Mouse (Mus musculus): ENCODE results near the gene Iglon5. TPM values are rescaled to one million over a fixed set of nuclear protein-coding genes. Genes with fewer than 3 reads are reported as not detected.

Gene Iglon5
- polyA plus RNA-seq, 1 experiment from 2014 or later, result not detected

DNA sequence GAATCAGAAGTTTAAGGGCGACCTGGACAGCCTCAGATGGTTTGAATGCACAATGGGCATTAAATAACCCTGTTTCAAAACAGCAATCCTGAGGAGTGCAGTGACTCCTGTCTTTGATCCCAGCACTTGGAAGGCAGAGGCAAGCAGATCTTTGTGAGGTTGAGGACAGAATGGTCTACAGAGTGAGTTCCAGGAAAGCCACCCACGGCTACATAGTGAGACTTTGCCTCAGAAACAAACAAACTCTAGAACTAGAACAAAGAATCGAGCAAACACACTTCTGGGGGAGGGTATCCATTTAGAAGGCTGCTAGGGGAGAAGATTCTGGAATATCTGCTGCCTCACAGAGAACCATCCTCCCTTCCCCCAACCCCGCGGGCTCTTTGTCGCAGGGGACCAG, 49.4 kb downstream of the Iglon5 start, which contains the start of gene Cldnd2:
Gene Cldnd2, plus strand, starts transcription at position 301 of the 400 bp plus-strand sequence.
- Histone ChIP-seq H3K4me2 (ENCODE audit: low read depth, low read length) (peak within 1 kb of the TSS; percentile 26; the same call in 1 of the 2 replicates), H3K27me3 (ENCODE audit: insufficient read depth, low read length) (no peaks in the 10 kb centered on the region), H3K27ac (ENCODE audit: low read depth) (peak within 1 kb of the TSS; percentile 18; the same call in 1 of the 2 replicates), H3K9ac (replicated peaks) (no peak within 1 kb of the TSS; the same call in 1 of the 2 replicates), H3K4me1 (ENCODE audit: insufficient read depth) (peaks cover 47% of the 10 kb centered on the region), H3K36me3 (replicated peaks; ENCODE audit: insufficient read depth, low read length) (no peaks in the 10 kb centered on the region), H3K9me3 (ENCODE audit: low read length) (no peaks in the 10 kb centered on the region), H3K4me3 (ENCODE audit: low read depth, low read length) (no peak within 1 kb of the TSS)
- WGBS (ENCODE audit: insufficient replicate concordance), result 65% methylated on average over 6 of the region's 6 CpGs
- TF ChIP-seq CTCF (IDR thresholded peaks at IDR 0.05; ENCODE audit: low read depth) (no peak), EP300 (IDR thresholded peaks at IDR 0.05; ENCODE audit: low read depth) (no peak)
- DNase-seq, result no peak
- ATAC-seq, result no peak

DNA sequence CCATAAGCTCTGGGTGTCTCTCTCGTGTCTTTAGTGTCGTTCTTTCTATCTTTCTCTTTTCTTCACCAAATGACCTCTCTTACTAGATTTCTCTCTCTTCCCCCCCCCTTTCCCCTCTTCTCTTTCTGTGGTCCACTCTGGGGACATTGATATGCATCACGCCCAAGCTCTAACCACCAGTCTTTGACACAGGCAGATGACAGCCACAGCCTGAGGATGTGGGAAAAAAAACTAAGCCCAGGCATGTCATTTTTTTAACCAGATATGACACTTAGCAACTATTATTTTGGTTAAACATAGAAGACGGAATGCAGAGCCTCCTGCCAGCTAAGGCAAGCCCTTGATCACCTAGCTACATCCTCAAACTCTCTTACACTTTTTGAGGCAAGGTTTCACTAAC, 51.3 kb downstream of the Iglon5 start:
- Histone ChIP-seq H3K9ac (replicated peaks) (no peak overlapping the region), H3K4me3 (ENCODE audit: low read depth, low read length) (no peak overlapping the region), H3K4me2 (ENCODE audit: low read depth, low read length) (no peak overlapping the region), H3K9me3 (ENCODE audit: low read length) (no peaks in the 10 kb centered on the region), H3K27ac (ENCODE audit: low read depth) (no peak overlapping the region), H3K36me3 (replicated peaks; ENCODE audit: insufficient read depth, low read length) (no peaks in the 10 kb centered on the region), H3K27me3 (ENCODE audit: insufficient read depth, low read length) (no peaks in the 10 kb centered on the region), H3K4me1 (ENCODE audit: insufficient read depth) (peaks cover 37% of the 10 kb centered on the region)
- DNase-seq (no peak), ATAC-seq (no peak)
- WGBS (ENCODE audit: insufficient replicate concordance), result 47% methylated on average over 4 of the region's 4 CpGs
- TF ChIP-seq EP300 (IDR thresholded peaks at IDR 0.05; ENCODE audit: low read depth), result no peak
- no peak for TF ChIP-seq CTCF (IDR thresholded peaks at IDR 0.05; ENCODE audit: low read depth)

DNA sequence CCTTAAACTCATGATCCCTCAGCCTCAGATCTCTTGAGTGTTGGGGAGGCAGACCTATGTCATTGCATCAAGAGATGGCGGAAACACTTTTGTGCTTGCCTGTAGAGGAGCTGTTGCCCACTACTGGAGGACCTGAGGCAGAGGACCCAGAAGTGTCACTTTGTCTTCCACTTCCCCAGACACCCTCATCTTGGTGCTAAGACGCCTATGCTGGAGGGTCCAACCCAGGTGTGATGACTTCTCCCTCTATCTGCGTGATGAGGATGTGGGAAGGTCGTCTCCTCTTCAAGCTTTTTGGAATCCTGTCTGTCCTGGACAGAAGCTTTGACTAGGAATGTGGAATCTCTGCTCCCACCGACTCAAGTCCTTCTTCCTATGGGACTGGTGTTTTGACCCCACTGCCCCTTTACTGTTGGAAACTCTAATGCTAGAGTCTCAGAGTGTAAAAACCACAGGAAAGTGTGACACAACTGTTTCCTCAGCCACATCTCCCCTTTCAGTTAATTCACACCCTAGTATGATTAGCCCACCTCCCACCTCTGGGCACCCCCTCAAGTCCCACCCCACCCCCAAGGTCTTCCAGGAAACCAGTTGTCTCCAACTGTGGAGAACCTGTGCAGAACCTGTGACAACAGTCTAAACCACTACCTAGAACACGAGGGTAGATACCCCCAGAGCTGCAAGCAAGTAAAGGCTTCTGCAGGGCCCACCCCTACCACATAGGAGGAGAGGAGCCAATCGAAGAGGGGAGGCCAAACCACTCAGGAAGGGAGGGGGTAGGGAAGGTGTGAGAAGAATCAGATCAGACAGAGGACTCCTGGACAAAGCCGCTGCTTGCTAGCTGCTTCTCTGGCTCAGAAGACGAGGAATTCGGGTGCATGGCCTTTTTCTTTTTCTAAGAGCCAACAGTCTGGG, 53.3 kb downstream of the Iglon5 start, which contains the start of gene Nkg7:
Gene Nkg7, plus strand, starts transcription at position 733 of the 915 bp plus-strand sequence.
- no peak within 1 kb of the TSS for H3K27ac ChIP-seq (ENCODE audit: low read depth)
- H3K27me3 ChIP-seq (ENCODE audit: insufficient read depth, low read length), result no peaks in the 10 kb centered on the region
- H3K4me1 ChIP-seq (ENCODE audit: insufficient read depth), result peaks cover 20% of the 10 kb centered on the region
- H3K9me3 ChIP-seq (ENCODE audit: low read length), result no peaks in the 10 kb centered on the region; the same call in 1 of the 2 replicates
- H3K36me3 ChIP-seq (replicated peaks; ENCODE audit: insufficient read depth, low read length), result no peaks in the 10 kb centered on the region
- H3K9ac ChIP-seq (replicated peaks), result no peak within 1 kb of the TSS
- H3K4me2 ChIP-seq (ENCODE audit: low read depth, low read length), result no peak within 1 kb of the TSS
- WGBS (ENCODE audit: insufficient replicate concordance), result 49% methylated on average over 10 of the region's 10 CpGs
- no peak for ATAC-seq
- no peak within 1 kb of the TSS for H3K4me3 ChIP-seq (ENCODE audit: low read depth, low read length)
- no peak for DNase-seq
- TF ChIP-seq CTCF (IDR thresholded peaks at IDR 0.05; ENCODE audit: low read depth) (no peak), EP300 (IDR thresholded peaks at IDR 0.05; ENCODE audit: low read depth) (no peak)

DNA sequence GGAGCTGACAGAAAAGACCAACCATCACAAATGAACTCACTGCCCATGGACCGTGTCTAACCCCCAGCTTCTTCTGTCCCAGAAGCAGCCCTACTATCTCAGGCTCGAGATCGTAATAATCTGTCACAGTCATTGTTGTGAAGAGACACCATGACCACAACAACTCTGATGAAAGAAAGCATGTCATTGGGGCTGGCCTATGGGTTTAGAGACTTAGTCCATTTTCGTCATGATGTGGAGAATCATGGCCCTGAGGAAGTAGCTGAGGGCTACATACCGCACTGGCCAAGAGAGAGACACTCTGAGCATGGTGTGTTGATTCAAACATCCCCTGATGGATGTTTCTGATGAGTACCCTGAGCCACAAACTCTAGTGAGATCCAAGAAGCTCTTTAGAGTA, 55.2 kb downstream of the Iglon5 start:
- Histone ChIP-seq H3K9ac (replicated peaks) (no peak overlapping the region), H3K36me3 (replicated peaks; ENCODE audit: insufficient read depth, low read length) (no peaks in the 10 kb centered on the region), H3K27me3 (ENCODE audit: insufficient read depth, low read length) (no peaks in the 10 kb centered on the region), H3K4me2 (ENCODE audit: low read depth, low read length) (no peak overlapping the region), H3K27ac (ENCODE audit: low read depth) (no peak overlapping the region), H3K4me3 (ENCODE audit: low read depth, low read length) (no peak overlapping the region), H3K9me3 (ENCODE audit: low read length) (no peaks in the 10 kb centered on the region; the same call in 1 of the 2 replicates), H3K4me1 (ENCODE audit: insufficient read depth) (peaks cover 3% of the 10 kb centered on the region; the same call in 1 of the 2 replicates)
- ATAC-seq (no peak), DNase-seq (no peak)
- TF ChIP-seq EP300 (IDR thresholded peaks at IDR 0.05; ENCODE audit: low read depth) (no peak), CTCF (IDR thresholded peaks at IDR 0.05; ENCODE audit: low read depth) (no peak)
- 81% methylated on average over 5 of the region's 5 CpGs for WGBS (ENCODE audit: insufficient replicate concordance)

- H3K4me2 ChIP-seq (ENCODE audit: low read depth, low read length), result no peak overlapping the region
- DNase-seq, result no peak
- H3K36me3 ChIP-seq (replicated peaks; ENCODE audit: insufficient read depth, low read length), result no peaks in the 10 kb centered on the region
- H3K27ac ChIP-seq (ENCODE audit: low read depth), result no peak overlapping the region
- WGBS (ENCODE audit: insufficient replicate concordance), result 61% methylated on average over 4 of the region's 4 CpGs
- TF ChIP-seq EP300 (IDR thresholded peaks at IDR 0.05; ENCODE audit: low read depth), result no peak
- TF ChIP-seq CTCF (IDR thresholded peaks at IDR 0.05; ENCODE audit: low read depth), result no peak
- no peak overlapping the region for H3K9ac ChIP-seq (replicated peaks)
- no peak overlapping the region for H3K4me3 ChIP-seq (ENCODE audit: low read depth, low read length)
- no peaks in the 10 kb centered on the region for H3K4me1 ChIP-seq (ENCODE audit: insufficient read depth)
- no peak for ATAC-seq
- no peaks in the 10 kb centered on the region for H3K27me3 ChIP-seq (ENCODE audit: insufficient read depth, low read length)
- H3K9me3 ChIP-seq (ENCODE audit: low read length), result no peaks in the 10 kb centered on the region; the same call in 1 of the 2 replicates
Measured at GRCm38 (mm10) chr7:43432891-43433290, 57.0 kb downstream of the Iglon5 start.

- no peak for TF ChIP-seq CTCF (IDR thresholded peaks at IDR 0.05; ENCODE audit: low read depth)
- no peak for TF ChIP-seq EP300 (IDR thresholded peaks at IDR 0.05; ENCODE audit: low read depth)
- H3K36me3 ChIP-seq (replicated peaks; ENCODE audit: insufficient read depth, low read length), result no peaks in the 10 kb centered on the region
- ATAC-seq, result no peak
Measured at GRCm38 (mm10) chr7:43429500-43429899, 60.4 kb downstream of the Iglon5 start.

More at GRCm38 (mm10) chr7:43429500-43429899, 60.4 kb downstream of the Iglon5 start:
- no peak overlapping the region for H3K4me3 ChIP-seq (ENCODE audit: low read depth, low read length)
- H3K27ac ChIP-seq (ENCODE audit: low read depth), result no peak overlapping the region
- H3K4me1 ChIP-seq (ENCODE audit: insufficient read depth), result no peaks in the 10 kb centered on the region
- DNase-seq, result no peak
- no peaks in the 10 kb centered on the region for H3K27me3 ChIP-seq (ENCODE audit: insufficient read depth, low read length)
- H3K4me2 ChIP-seq (ENCODE audit: low read depth, low read length), result no peak overlapping the region
- WGBS (ENCODE audit: insufficient replicate concordance), result 41% methylated on average over 4 of the region's 4 CpGs
- H3K9ac ChIP-seq (replicated peaks), result no peak overlapping the region
- H3K9me3 ChIP-seq (ENCODE audit: low read length), result no peaks in the 10 kb centered on the region; the same call in 1 of the 2 replicates

Measured in liver, postnatal 0 days (tissue).